In genomic region chr11:69998567-69999491, GRCm38 (mm10) we compare ENCODE assay signal across 9 mouse cellular contexts. TPM values are rescaled to one million over a fixed set of nuclear protein-coding genes. Genes with fewer than 3 reads are reported as not detected.
A peak's percentile ranks its signal among the peaks of the same experiment; 100 is the strongest.
DNase-seq lines count a peak whose midpoint lies in the region; ATAC-seq and TF ChIP-seq lines count a peak whose summit lies in the region.
"Had no signal": no experiment of that assay in that cellular context is flagged by ENCODE, and none has a peak within 500 bp of the region (broad histone marks: within the 10 kb centered on the region; RNA-seq: fewer than 3 reads in every experiment).

No protein-coding gene starts in this region.

- H3K9me3 ChIP-seq in intestine, postnatal 0 days (ENCODE audit: control insufficient read depth), result no peaks in the 10 kb centered on the region
- H3K9me3 ChIP-seq in intestine, embryonic 16.5 days (ENCODE audit: control insufficient read depth, low read length), result no peaks in the 10 kb centered on the region
- no peaks in the 10 kb centered on the region for H3K9me3 ChIP-seq in G1E (replicated peaks)
- no peaks in the 10 kb centered on the region for H3K9me3 ChIP-seq in liver, embryonic 12.5 days (replicated peaks)
- H3K9me3 ChIP-seq: megakaryocyte, embryonic 14.5 days had no signal

- H3K9ac ChIP-seq in intestine, postnatal 0 days (ENCODE audit: low read depth, low read length), result no peak overlapping the region
- H3K9ac ChIP-seq in intestine, embryonic 16.5 days (ENCODE audit: low read depth, low read length), result no peak overlapping the region
- no peak overlapping the region for H3K9ac ChIP-seq in liver, embryonic 12.5 days

- intact Hi-C loops in left cerebral cortex, postnatal 10 days (cut with DNase I), result no loop called here

- H3K27ac ChIP-seq in intestine, postnatal 0 days (ENCODE audit: low read depth, low read length), result peak overlapping the region; percentile 21; the same call in 1 of the 2 replicates
- no peak overlapping the region; the same call in 1 of the 2 replicates for H3K27ac ChIP-seq in intestine, embryonic 16.5 days (ENCODE audit: low read length)
- H3K27ac ChIP-seq in cortical plate, adult 2 months (ENCODE audit: insufficient read depth, low read length), result no peak overlapping the region
- H3K27ac ChIP-seq in liver, embryonic 12.5 days, result peak overlapping the region; percentile 97

- H3K4me1 ChIP-seq in intestine, postnatal 0 days (replicated peaks; ENCODE audit: control insufficient read depth, insufficient read depth, low read length), result peaks cover 6% of the 10 kb centered on the region
- H3K4me1 ChIP-seq in intestine, embryonic 16.5 days (ENCODE audit: control insufficient read depth, insufficient read depth, low read length), result peaks cover 24% of the 10 kb centered on the region
- peaks cover 75% of the 10 kb centered on the region for H3K4me1 ChIP-seq in G1E (ENCODE audit: insufficient read depth, low read depth, low read length)
- H3K4me1 ChIP-seq in cortical plate, adult 2 months (ENCODE audit: control insufficient read depth, insufficient read depth, low read length), result peaks cover 4% of the 10 kb centered on the region; the same call in 1 of the 2 replicates
- peaks cover 71% of the 10 kb centered on the region for H3K4me1 ChIP-seq in liver, embryonic 12.5 days

- TF ChIP-seq POLR2A in cortical plate, adult 2 months (IDR thresholded peaks at IDR 0.05; ENCODE audit: extremely low read depth, insufficient read depth, low read length), result no peak

- TF ChIP-seq CTCF in intestine, postnatal 0 days (IDR thresholded peaks at IDR 0.05; ENCODE audit: low read depth), result peak; percentile 57
- no peak for TF ChIP-seq CTCF in G1E (IDR thresholded peaks at IDR 0.05; ENCODE audit: low read depth, low read length)
- TF ChIP-seq CTCF in cortical plate, adult 2 months (IDR thresholded peaks at IDR 0.05; ENCODE audit: extremely low read depth, insufficient read depth, low read length), result peak; percentile 20; the same call in 1 of the 2 replicates

- no peak overlapping the region for H3K4me2 ChIP-seq in intestine, postnatal 0 days (replicated peaks; ENCODE audit: low read depth)
- no peak overlapping the region for H3K4me2 ChIP-seq in intestine, embryonic 16.5 days (ENCODE audit: low read depth, low read length)
- peak overlapping the region; percentile 88; the same call in 1 of the 2 replicates for H3K4me2 ChIP-seq in liver, embryonic 12.5 days

- H3K36me3 ChIP-seq in intestine, postnatal 0 days (ENCODE audit: control insufficient read depth, insufficient read depth), result peaks cover 25% of the 10 kb centered on the region
- peaks cover 22% of the 10 kb centered on the region for H3K36me3 ChIP-seq in intestine, embryonic 16.5 days (ENCODE audit: control insufficient read depth, insufficient read depth, low read length)
- H3K36me3 ChIP-seq in G1E (replicated peaks), result peaks cover 61% of the 10 kb centered on the region
- peaks cover 39% of the 10 kb centered on the region for H3K36me3 ChIP-seq in liver, embryonic 12.5 days

- DNase-seq in G1E (ENCODE audit: low spot score), result peak; percentile 49
- no peak for DNase-seq in left cerebral cortex, postnatal 10 days (ENCODE audit: extremely low spot score in 1 of 2, low spot score in 2 of 2)
- no peak for DNase-seq in adrenal gland, postnatal 25 days
- DNase-seq in adrenal gland, postnatal 4 days (ENCODE audit: low spot score in 2 of 2), result no peak

- H3K27me3 ChIP-seq in intestine, postnatal 0 days (replicated peaks; ENCODE audit: control insufficient read depth, insufficient read depth, low read length), result no peaks in the 10 kb centered on the region
- no peaks in the 10 kb centered on the region for H3K27me3 ChIP-seq in intestine, embryonic 16.5 days (replicated peaks; ENCODE audit: control insufficient read depth, insufficient read depth, low read length)
- no peaks in the 10 kb centered on the region for H3K27me3 ChIP-seq in G1E (ENCODE audit: insufficient read depth, low read length)
- H3K27me3 ChIP-seq in liver, embryonic 12.5 days (replicated peaks), result no peaks in the 10 kb centered on the region
- H3K27me3 ChIP-seq: megakaryocyte, embryonic 14.5 days had no signal

- no peak overlapping the region for H3K4me3 ChIP-seq in intestine, postnatal 0 days (ENCODE audit: low read depth, low read length)
- no peak overlapping the region for H3K4me3 ChIP-seq in intestine, embryonic 16.5 days (ENCODE audit: low read length)
- H3K4me3 ChIP-seq in G1E (ENCODE audit: low read depth, low read length), result peak overlapping the region; percentile 57; the same call in 1 of the 2 replicates
- no peak overlapping the region for H3K4me3 ChIP-seq in cortical plate, adult 2 months (ENCODE audit: insufficient read depth, low read length)
- H3K4me3 ChIP-seq in liver, embryonic 12.5 days, result no peak overlapping the region

- no peak for ATAC-seq in intestine, postnatal 0 days
- no peak for ATAC-seq in intestine, embryonic 16.5 days
- no peak for ATAC-seq in G1E (ENCODE audit: extremely low read depth, insufficient number of reproducible peaks, low FRiP score, poor library complexity, severe bottlenecking)
- no peak for ATAC-seq in liver, embryonic 12.5 days

- 91% methylated on average over 27 of the region's 27 CpGs for WGBS in intestine, postnatal 0 days
- 92% methylated on average over 27 of the region's 27 CpGs for WGBS in intestine, embryonic 16.5 days
- 86% methylated on average over 27 of the region's 27 CpGs for WGBS in liver, embryonic 12.5 days (ENCODE audit: insufficient replicate concordance)

RNA-seq across cellular contexts. Expression of gene Dvl2, which starts 1.6 kb away (rescaled TPM):
- 9.1 TPM in 2 replicates for polyA plus RNA-seq in intestine, postnatal 0 days (2015; fragmentation: Nextera tagmentation; extraction: Ambion mirVana)
- polyA plus RNA-seq in intestine, embryonic 16.5 days (2015; fragmentation: Nextera tagmentation; extraction: Ambion mirVana), result 23.8 and 26.0 TPM in 2 replicates
- total RNA-seq in G1E (2014; fragmentation: Nextera tagmentation) (32.7 and 39.8 TPM in 2 replicates), G1E (2017) (44.8 and 49.6 TPM in 2 replicates)
- 66.5 and 71.8 TPM in 2 replicates for polyA plus RNA-seq in G1E (2012)
- 26.9 and 30.4 TPM in 2 replicates for polyA plus RNA-seq in cortical plate, adult 2 months (2012; rRNA removed)
- polyA plus RNA-seq in liver, embryonic 12.5 days (2016; fragmentation: Nextera tagmentation; extraction: Ambion mirVana), result 13.4 and 13.7 TPM in 2 replicates
- 10 to 100 TPM; 27.5 to 30.3 TPM for total RNA-seq in left cerebral cortex, postnatal 10 days (2021)
- total RNA-seq in adrenal gland, postnatal 25 days (2021), result 19.6 and 22.3 TPM in 2 replicates
- total RNA-seq in adrenal gland, postnatal 4 days (2021), result 10 to 100 TPM; 35.5 to 38.2 TPM

RNA-seq across cellular contexts. Expression of gene Phf23, which starts 3.3 kb away (rescaled TPM):
- 32.6 and 37.7 TPM in 2 replicates for polyA plus RNA-seq in intestine, postnatal 0 days (2015; fragmentation: Nextera tagmentation; extraction: Ambion mirVana)
- 49.7 and 53.1 TPM in 2 replicates for polyA plus RNA-seq in intestine, embryonic 16.5 days (2015; fragmentation: Nextera tagmentation; extraction: Ambion mirVana)
- 47.0 and 56.4 TPM in 2 replicates for total RNA-seq in G1E (2014; fragmentation: Nextera tagmentation)
- total RNA-seq in G1E (2017), result 84.0 and 84.4 TPM in 2 replicates
- 92.1 and 95.5 TPM in 2 replicates for polyA plus RNA-seq in G1E (2012)
- 37.6 and 38.2 TPM in 2 replicates for polyA plus RNA-seq in cortical plate, adult 2 months (2012; rRNA removed)
- polyA plus RNA-seq in liver, embryonic 12.5 days (2016; fragmentation: Nextera tagmentation; extraction: Ambion mirVana), result 39.5 and 40.9 TPM in 2 replicates
- 10 to 100 TPM; 35.2 to 38.6 TPM for total RNA-seq in left cerebral cortex, postnatal 10 days (2021)
- 55.7 and 64.6 TPM in 2 replicates for total RNA-seq in adrenal gland, postnatal 25 days (2021)
- 10 to 100 TPM; 51.4 to 53.4 TPM for total RNA-seq in adrenal gland, postnatal 4 days (2021)

RNA-seq across cellular contexts. Expression of gene Gabarap, which starts 7.9 kb away (rescaled TPM):
- 1,065 and 1,136 TPM in 2 replicates for polyA plus RNA-seq in intestine, postnatal 0 days (2015; fragmentation: Nextera tagmentation; extraction: Ambion mirVana)
- 639 and 679 TPM in 2 replicates for polyA plus RNA-seq in intestine, embryonic 16.5 days (2015; fragmentation: Nextera tagmentation; extraction: Ambion mirVana)
- total RNA-seq in G1E (2014; fragmentation: Nextera tagmentation), result 762 and 788 TPM in 2 replicates
- total RNA-seq in G1E (2017), result 569 and 637 TPM in 2 replicates
- polyA plus RNA-seq in G1E (2012), result 265 and 345 TPM in 2 replicates
- 330 and 334 TPM in 2 replicates for polyA plus RNA-seq in cortical plate, adult 2 months (2012; rRNA removed)
- polyA plus RNA-seq in liver, embryonic 12.5 days (2016; fragmentation: Nextera tagmentation; extraction: Ambion mirVana), result 260 and 270 TPM in 2 replicates
- 100 to 1,000 TPM; 252 to 266 TPM for total RNA-seq in left cerebral cortex, postnatal 10 days (2021)
- 406 and 407 TPM in 2 replicates for total RNA-seq in adrenal gland, postnatal 25 days (2021)
- total RNA-seq in adrenal gland, postnatal 4 days (2021), result 100 to 1,000 TPM; 294 to 311 TPM

RNA-seq across cellular contexts. Expression of gene Acadvl, which starts 16.4 kb away (rescaled TPM):
- 203 and 215 TPM in 2 replicates for polyA plus RNA-seq in intestine, postnatal 0 days (2015; fragmentation: Nextera tagmentation; extraction: Ambion mirVana)
- polyA plus RNA-seq in intestine, embryonic 16.5 days (2015; fragmentation: Nextera tagmentation; extraction: Ambion mirVana), result 172 and 189 TPM in 2 replicates
- 16.3 and 21.7 TPM in 2 replicates for total RNA-seq in G1E (2014; fragmentation: Nextera tagmentation)
- total RNA-seq in G1E (2017), result 31.1 and 31.7 TPM in 2 replicates
- 16.3 and 21.0 TPM in 2 replicates for polyA plus RNA-seq in G1E (2012)
- 66.5 and 71.6 TPM in 2 replicates for polyA plus RNA-seq in cortical plate, adult 2 months (2012; rRNA removed)
- 89.9 and 91.3 TPM in 2 replicates for polyA plus RNA-seq in liver, embryonic 12.5 days (2016; fragmentation: Nextera tagmentation; extraction: Ambion mirVana)
- total RNA-seq in left cerebral cortex, postnatal 10 days (2021), result 10 to 100 TPM; 44.8 to 48.0 TPM
- 391 and 422 TPM in 2 replicates for total RNA-seq in adrenal gland, postnatal 25 days (2021)
- 100 to 1,000 TPM; 295 to 378 TPM for total RNA-seq in adrenal gland, postnatal 4 days (2021)

RNA-seq across cellular contexts. Expression of gene Elp5, which starts 16.5 kb away (rescaled TPM):
- polyA plus RNA-seq in intestine, postnatal 0 days (2015; fragmentation: Nextera tagmentation; extraction: Ambion mirVana), result 56.8 and 57.7 TPM in 2 replicates
- polyA plus RNA-seq in intestine, embryonic 16.5 days (2015; fragmentation: Nextera tagmentation; extraction: Ambion mirVana), result 92.6 and 106 TPM in 2 replicates
- total RNA-seq in G1E (2014; fragmentation: Nextera tagmentation), result 54.5 and 72.7 TPM in 2 replicates
- total RNA-seq in G1E (2017), result 69.9 and 84.5 TPM in 2 replicates
- 10.3 and 10.4 TPM in 2 replicates for polyA plus RNA-seq in G1E (2012)
- 121 and 126 TPM in 2 replicates for polyA plus RNA-seq in cortical plate, adult 2 months (2012; rRNA removed)
- 88.1 and 91.8 TPM in 2 replicates for polyA plus RNA-seq in liver, embryonic 12.5 days (2016; fragmentation: Nextera tagmentation; extraction: Ambion mirVana)
- 100 to 1,000 TPM; 114 to 125 TPM for total RNA-seq in left cerebral cortex, postnatal 10 days (2021)
- 71.1 and 76.1 TPM in 2 replicates for total RNA-seq in adrenal gland, postnatal 25 days (2021)
- total RNA-seq in adrenal gland, postnatal 4 days (2021), result 10 to 100 TPM; 65.5 to 70.9 TPM

Comparison
In these comparisons a context has a peak if more than half of its experiments do, and no peak if none do; other contexts are left out.
1. H3K27ac ChIP-seq: peak in intestine, postnatal 0 days (single experiment) and liver, embryonic 12.5 days (single experiment); none in intestine, embryonic 16.5 days (single experiment) and cortical plate, adult 2 months (single experiment).